Mouse (Mus musculus): ENCODE measurements around the gene Kcne1. TPM values are rescaled to one million over a fixed set of nuclear protein-coding genes. Genes with fewer than 3 reads are reported as not detected.
A peak's percentile ranks its signal among the peaks of the same experiment; 100 is the strongest.

Kcne1 gene
- total RNA-seq, 1 experiment from 2014 or later: not detected

GRCm38 (mm10) chr16:92365477-92365876 is 6.2 kb upstream of the Kcne1 start:
- ATAC-seq (replicated peaks in 1 of 2; ENCODE audit: insufficient read depth in 1 of 2, low FRiP score in 2 of 2, low TSS enrichment in 1 of 2, low read depth in 1 of 2, poor library complexity in 2 of 2, severe bottlenecking in 2 of 2): no peak

DNA sequence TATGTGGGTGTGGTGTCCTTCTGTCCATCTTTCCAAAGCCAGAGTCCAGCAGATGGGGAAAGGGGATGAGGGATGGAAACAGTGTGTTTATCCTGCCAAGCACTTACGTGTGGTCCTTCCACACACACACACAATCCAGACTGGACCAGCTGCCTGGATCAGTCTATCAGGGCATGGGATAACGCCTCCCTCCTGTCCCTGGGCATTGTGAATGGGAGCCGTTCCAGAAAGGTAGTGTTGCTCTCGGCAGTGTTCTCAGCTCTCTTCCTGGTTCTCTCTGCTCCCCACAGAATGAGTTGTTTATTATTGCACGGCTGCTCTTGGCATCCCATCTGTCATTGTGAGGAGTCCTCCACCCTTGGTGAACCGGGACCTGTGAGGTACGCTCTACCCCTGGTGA is 1.4 kb upstream of the Kcne1 start:
- no peak for ATAC-seq (replicated peaks in 1 of 2; ENCODE audit: insufficient read depth in 1 of 2, low FRiP score in 2 of 2, low TSS enrichment in 1 of 2, low read depth in 1 of 2, poor library complexity in 2 of 2, severe bottlenecking in 2 of 2)

DNA sequence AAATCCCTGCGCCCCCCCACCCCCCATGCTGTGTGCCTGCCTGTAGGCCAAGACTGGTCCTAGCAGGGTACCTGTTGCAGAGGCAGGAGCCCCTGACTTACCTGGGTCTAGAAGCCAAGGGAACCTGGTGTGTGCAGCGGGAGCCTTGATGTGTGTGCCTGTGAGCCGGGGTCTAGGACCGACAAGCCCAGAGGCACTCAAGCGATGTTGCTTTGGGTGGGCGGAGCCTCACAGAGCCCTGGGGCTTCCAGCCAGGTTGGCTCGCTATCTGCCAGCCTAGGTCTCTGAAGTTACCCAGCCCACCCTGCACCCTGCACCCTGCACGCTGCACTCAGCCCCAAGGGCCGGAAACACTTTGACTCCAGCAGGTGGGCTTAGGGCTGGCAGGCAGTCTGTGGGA is 534 bp downstream of the Kcne1 start:
- ATAC-seq (replicated peaks in 1 of 2; ENCODE audit: insufficient read depth in 1 of 2, low FRiP score in 2 of 2, low TSS enrichment in 1 of 2, low read depth in 1 of 2, poor library complexity in 2 of 2, severe bottlenecking in 2 of 2): peak in 1 of 2 experiments; percentile 42; a peak in 1 of 4 replicates

DNA sequence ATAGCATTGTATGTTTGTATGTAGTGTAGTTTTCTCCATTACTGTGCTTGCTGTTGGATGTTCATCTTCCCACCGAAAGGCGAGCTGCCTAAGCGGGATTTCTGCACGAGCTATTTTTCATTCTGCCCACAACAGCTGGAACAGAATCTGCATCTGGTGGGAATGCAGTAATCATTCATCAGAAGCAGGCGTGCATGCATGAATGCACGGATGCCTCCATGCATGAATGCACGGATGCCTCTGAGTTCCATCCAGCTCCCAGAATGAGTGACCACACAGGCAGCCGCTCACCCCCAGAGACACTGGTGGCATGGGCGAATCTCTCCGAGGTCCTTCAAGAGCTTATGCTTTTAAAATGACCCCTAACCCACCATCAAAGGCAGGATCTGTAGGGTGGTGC is 1.7 kb downstream of the Kcne1 start:
- ATAC-seq (replicated peaks in 1 of 2; ENCODE audit: insufficient read depth in 1 of 2, low FRiP score in 2 of 2, low TSS enrichment in 1 of 2, low read depth in 1 of 2, poor library complexity in 2 of 2, severe bottlenecking in 2 of 2): no peak

DNA sequence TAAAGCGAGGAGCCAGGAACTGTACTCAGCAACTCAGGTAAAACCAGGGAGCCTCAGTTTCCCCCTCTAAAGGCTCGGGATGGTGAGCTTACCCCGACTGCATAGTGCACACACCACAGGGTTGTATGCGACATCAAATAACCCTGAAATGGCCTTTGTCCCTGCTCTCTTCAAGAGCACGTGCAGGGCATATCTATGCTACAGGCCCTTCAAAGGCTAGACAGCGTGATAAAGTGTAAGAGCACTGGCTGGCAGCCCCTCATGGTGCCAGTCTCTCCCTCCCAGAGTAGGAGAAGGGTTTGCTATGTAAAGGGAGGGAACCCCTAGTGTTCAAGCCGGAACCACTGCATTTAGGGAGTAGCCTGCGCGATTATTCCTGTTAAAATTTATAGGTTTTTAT is 2.2 kb downstream of the Kcne1 start:
- no peak for ATAC-seq (replicated peaks in 1 of 2; ENCODE audit: insufficient read depth in 1 of 2, low FRiP score in 2 of 2, low TSS enrichment in 1 of 2, low read depth in 1 of 2, poor library complexity in 2 of 2, severe bottlenecking in 2 of 2)

DNA sequence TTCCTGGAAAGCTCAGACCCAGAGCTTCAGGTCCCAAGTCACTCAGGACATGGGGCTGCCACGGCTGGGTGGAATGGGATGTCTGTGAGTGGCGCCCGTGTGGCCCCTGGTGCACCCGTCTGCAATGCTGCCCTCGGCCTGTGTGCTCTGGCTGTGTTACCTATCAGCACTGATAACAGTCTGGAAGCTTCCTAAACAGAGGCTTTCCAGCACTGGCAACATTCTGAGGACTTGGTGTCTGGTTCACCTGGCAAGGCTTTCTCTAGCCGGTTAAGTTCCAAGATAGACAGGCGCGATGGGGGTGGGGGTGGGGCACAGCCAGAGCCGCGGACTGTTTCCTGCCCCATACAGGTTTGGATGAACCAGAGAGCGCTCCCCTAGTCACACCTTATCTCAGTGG is 3.3 kb downstream of the Kcne1 start:
- no peak for ATAC-seq (replicated peaks in 1 of 2; ENCODE audit: insufficient read depth in 1 of 2, low FRiP score in 2 of 2, low TSS enrichment in 1 of 2, low read depth in 1 of 2, poor library complexity in 2 of 2, severe bottlenecking in 2 of 2)

DNA sequence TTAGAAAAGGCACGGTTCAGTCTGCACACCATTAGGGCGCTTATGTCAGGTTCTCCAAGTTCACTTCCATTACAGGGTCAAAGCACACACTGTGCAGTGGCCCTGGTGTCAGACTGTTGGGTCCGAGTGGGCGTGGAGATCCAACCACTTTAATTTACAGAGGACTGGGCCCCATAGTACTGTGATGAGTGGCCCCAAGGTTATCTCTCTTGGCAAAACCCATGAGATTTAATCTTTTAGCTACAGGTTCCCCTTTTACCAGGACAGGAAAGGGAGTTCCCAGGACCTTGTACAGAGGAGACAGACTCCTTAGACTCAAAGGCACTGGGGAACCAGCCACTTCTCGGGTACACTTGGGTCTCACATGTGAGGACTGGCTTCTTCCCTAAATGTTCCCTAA is 3.9 kb downstream of the Kcne1 start:
- no peak for ATAC-seq (replicated peaks in 1 of 2; ENCODE audit: insufficient read depth in 1 of 2, low FRiP score in 2 of 2, low TSS enrichment in 1 of 2, low read depth in 1 of 2, poor library complexity in 2 of 2, severe bottlenecking in 2 of 2)

DNA sequence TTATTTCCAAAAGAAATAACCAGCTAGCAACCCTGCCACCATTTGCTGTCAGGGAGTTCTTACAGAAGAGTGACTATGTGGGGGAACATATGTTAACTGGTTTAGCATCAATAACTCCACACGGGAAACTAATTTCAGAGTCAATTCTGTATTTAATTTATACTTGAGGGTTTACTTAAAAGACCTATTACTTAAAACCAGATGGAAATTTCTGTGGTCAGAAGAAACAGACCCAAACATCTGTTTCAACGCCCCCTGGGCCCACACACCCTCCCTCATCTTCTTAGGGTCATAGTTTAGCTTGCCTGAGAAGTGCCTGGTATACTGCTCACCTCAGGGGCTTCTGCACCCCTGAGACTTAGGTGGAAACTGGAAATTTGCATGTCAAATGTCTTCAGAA is 5.4 kb downstream of the Kcne1 start:
- no peak for ATAC-seq (replicated peaks in 1 of 2; ENCODE audit: insufficient read depth in 1 of 2, low FRiP score in 2 of 2, low TSS enrichment in 1 of 2, low read depth in 1 of 2, poor library complexity in 2 of 2, severe bottlenecking in 2 of 2)

DNA sequence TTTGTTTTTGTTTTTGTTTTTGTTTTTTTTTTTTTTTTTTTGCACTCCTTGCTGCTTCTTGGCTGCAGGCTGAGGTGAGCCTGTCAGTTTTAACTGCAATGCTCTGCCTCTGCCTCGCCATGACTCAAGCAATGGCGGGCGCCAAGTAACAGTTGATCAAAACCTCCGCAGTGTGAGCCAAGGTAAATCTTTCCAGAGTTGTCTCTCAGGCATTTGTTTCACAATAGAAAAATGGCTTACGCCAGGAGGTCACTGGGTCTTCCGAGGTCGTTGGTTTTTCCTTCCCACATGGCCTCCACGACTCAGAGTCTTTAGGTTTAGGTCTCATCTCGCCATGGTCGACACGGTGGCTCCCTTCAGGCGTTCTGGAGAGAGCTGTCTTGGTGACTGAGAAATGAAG is 6.0 kb downstream of the Kcne1 start:
- no peak for ATAC-seq (replicated peaks in 1 of 2; ENCODE audit: insufficient read depth in 1 of 2, low FRiP score in 2 of 2, low TSS enrichment in 1 of 2, low read depth in 1 of 2, poor library complexity in 2 of 2, severe bottlenecking in 2 of 2)

- no peak for ATAC-seq (replicated peaks in 1 of 2; ENCODE audit: insufficient read depth in 1 of 2, low FRiP score in 2 of 2, low TSS enrichment in 1 of 2, low read depth in 1 of 2, poor library complexity in 2 of 2, severe bottlenecking in 2 of 2)
These were observed 10.3 kb downstream of the Kcne1 start for GRCm38 (mm10) chr16:92348941-92349340.

DNA sequence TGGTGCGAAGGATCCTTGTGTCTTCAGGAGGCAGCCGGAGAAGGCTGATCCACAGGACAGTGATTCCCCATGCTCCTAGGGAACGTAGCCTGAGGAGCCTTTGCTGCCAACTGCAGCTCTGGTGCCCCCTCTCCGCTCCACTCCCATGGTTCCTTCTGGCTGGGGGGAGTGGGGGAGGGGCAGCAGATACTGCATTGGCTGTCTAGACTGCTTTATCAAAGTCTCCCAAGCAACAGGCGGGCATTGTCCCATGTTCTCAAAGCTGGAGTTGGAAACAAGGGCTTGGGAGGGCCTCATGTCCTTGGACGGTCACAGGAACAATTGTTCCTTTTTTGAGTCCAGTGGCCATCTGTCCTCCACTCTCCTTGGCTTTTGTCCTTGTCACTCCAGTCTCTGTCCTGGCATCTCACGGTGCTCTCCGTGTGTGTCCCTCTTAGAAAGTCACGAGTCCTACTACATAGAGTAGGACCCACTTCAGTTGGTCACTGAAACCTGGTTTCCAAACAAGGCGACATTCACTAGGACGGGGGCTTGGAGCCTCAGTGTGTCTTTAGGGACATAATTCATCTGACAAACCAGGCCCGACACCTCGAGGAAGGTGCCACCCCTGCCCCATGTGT is 12.9 kb downstream of the Kcne1 start:
- ATAC-seq (replicated peaks in 1 of 2; ENCODE audit: insufficient read depth in 1 of 2, low FRiP score in 2 of 2, low TSS enrichment in 1 of 2, low read depth in 1 of 2, poor library complexity in 2 of 2, severe bottlenecking in 2 of 2): no peak

DNA sequence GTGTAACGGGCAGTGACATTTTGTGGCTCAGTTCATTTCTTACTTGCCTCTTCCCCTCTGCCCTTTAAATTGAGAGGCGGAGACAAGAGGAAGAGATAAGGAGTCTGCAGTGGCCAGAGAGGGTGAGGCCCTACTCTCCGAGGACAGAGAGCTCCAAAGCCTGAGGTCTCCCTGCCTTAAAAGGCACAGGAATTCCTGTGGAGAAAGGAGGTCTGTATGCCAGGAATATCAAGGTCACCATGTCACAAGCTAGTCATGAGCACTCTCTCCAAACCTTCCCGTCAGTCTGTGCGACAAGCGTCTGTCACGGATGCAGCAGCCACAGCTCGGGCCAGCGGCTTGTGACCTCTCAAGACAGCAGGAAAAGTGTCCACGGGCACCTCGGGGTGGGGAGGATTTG is 14.1 kb downstream of the Kcne1 start:
- no peak for ATAC-seq (replicated peaks in 1 of 2; ENCODE audit: insufficient read depth in 1 of 2, low FRiP score in 2 of 2, low TSS enrichment in 1 of 2, low read depth in 1 of 2, poor library complexity in 2 of 2, severe bottlenecking in 2 of 2)

DNA sequence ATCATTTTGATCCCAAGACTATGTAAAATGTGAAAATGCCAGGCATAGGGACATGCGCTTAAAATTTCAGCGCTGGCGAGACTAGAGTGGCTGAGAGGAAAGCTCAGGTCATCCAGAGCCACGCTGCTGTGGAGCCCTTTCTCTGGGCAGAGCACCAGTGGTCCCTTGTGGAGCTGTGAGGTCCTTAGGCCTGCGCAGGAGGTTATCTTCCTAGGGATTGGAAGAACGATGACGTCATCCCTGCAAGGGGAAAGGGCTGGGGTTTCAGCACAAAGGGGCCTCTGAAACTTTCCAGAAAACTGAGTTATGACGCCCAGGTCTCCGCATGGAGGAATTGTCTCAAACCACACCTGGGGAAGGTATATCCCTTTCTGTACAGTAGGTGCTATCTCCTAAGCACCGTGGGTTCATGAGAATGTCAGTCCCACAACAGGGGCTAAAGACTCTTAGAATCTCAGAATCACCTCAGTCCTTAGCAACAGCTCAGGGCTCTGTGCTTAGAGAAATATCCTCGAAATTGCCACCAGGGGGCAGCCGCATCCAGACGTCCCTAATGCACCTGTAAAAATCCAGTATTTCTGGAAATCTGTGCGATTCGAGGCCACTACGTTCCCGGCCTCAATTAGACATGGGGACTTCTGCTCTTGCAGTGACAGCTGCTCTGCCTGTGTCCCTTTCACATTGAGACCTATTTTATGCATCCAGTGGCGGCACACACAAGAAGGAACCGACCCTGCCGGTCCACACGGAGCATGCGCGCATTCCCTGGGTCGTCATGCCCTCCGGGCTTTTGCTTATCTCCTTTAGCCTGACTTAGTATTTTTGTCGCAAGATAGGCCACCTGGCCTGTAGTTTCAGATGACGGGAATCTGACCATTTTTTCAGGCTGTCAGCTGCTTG is 18.4 kb downstream of the Kcne1 start:
- ATAC-seq (replicated peaks in 1 of 2; ENCODE audit: insufficient read depth in 1 of 2, low FRiP score in 2 of 2, low TSS enrichment in 1 of 2, low read depth in 1 of 2, poor library complexity in 2 of 2, severe bottlenecking in 2 of 2): peak; percentile 57 to 70

GRCm38 (mm10) chr16:92336280-92336679 is 23.0 kb downstream of the Kcne1 start:
- peak; percentile 52 to 75; a peak in 1 of 4 replicates for ATAC-seq (replicated peaks in 1 of 2; ENCODE audit: insufficient read depth in 1 of 2, low FRiP score in 2 of 2, low TSS enrichment in 1 of 2, low read depth in 1 of 2, poor library complexity in 2 of 2, severe bottlenecking in 2 of 2)

DNA sequence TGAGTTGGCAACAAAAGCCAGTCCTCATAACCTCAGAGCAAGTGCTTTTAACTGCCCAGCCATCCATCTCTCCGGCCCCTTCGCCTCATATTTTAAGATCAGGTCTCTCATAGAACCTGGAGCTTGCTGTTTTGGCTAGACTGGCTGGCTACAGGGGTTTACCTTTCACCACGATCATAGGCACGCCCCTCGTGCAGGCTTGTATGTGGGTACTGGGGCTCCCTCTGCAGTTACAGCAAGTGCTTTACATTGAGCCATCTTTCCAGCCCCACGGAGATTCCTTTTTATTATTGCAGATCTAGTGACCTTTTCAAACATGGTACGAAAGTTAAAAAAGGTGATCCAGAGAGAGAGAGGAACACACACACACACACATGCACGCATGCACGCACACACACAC is 24.7 kb downstream of the Kcne1 start:
- no peak for ATAC-seq (replicated peaks in 1 of 2; ENCODE audit: insufficient read depth in 1 of 2, low FRiP score in 2 of 2, low TSS enrichment in 1 of 2, low read depth in 1 of 2, poor library complexity in 2 of 2, severe bottlenecking in 2 of 2)

DNA sequence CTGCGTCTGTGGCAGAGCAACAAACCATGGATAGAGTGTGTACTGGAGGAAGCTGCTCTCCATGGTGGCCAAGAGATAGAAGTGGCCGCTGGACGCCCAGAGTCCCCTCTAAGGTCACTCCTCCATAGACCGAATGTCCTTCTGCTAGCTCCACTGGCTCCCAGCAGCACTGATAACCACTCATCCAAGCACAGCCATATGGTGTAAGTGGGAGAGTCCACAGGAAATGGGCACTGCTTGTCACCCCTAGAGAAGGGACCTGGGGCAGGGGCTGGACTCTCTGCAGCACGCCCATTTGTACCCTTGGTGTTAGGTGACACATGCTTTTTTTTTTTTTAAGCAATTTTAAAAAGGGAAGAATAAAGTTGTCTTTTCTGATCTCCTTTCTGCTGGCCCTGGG is 28.3 kb downstream of the Kcne1 start:
- ATAC-seq (replicated peaks in 1 of 2; ENCODE audit: insufficient read depth in 1 of 2, low FRiP score in 2 of 2, low TSS enrichment in 1 of 2, low read depth in 1 of 2, poor library complexity in 2 of 2, severe bottlenecking in 2 of 2): no peak

DNA sequence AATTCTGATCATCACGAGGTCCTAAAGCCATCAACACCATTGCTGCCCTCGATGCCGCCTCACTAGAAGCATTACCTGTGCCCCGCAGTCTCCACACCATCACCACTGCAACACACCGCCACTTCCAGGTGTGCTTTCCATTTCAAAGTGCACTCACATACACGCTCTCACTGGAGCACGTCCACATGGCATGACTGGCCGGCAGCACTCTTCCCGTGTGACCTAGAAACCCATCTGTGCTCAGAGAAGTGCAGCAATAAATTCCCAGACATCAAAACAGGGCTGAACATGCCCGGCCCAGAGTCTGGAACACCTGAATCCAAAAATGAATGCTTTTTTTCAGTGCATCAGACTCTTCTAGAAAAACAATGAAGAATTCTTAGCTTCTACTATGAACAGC is 31.4 kb downstream of the Kcne1 start:
- ATAC-seq (replicated peaks in 1 of 2; ENCODE audit: insufficient read depth in 1 of 2, low FRiP score in 2 of 2, low TSS enrichment in 1 of 2, low read depth in 1 of 2, poor library complexity in 2 of 2, severe bottlenecking in 2 of 2): no peak

- no peak for ATAC-seq (replicated peaks in 1 of 2; ENCODE audit: insufficient read depth in 1 of 2, low FRiP score in 2 of 2, low TSS enrichment in 1 of 2, low read depth in 1 of 2, poor library complexity in 2 of 2, severe bottlenecking in 2 of 2)
These were observed 34.2 kb downstream of the Kcne1 start for GRCm38 (mm10) chr16:92325062-92325406.
